Mouse (Mus musculus): ENCODE results near the gene Ptpn23.

DNA sequence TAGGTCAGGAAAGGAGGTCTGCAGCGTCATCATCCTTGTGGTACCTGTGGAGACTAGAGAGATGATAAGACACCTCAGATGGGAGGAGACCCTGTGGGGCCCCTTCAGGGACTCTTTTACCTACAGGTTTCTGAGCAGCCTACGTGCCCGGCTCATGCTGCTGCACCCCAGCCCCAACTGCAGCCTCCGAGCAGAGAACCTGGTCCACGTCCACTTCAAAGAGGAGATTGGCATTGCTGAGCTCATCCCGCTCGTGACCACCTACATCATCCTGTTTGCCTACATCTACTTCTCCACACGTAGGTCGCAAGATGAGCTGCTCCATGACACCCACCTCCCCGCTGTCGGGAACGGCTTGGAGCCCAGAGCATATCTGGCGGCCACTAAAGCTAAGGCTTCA, 34.1 kb downstream of the Ptpn23 start:
- TF ChIP-seq CTCF (IDR thresholded peaks at IDR 0.05; ENCODE audit: extremely low read depth, insufficient read depth, low read length), result no peak
- no peak for TF ChIP-seq POLR2A (IDR thresholded peaks at IDR 0.05; ENCODE audit: extremely low read depth, insufficient read depth, low read length)

Data from cortical plate, adult 2 months (tissue).